Mouse (Mus musculus): Measurements from ENCODE around the gene Olfr288. TPM values are rescaled to one million over a fixed set of nuclear protein-coding genes. Genes with fewer than 3 reads are reported as not detected.

Gene Olfr288
- polyA plus RNA-seq, 1 experiment: 0.44 TPM

DNA sequence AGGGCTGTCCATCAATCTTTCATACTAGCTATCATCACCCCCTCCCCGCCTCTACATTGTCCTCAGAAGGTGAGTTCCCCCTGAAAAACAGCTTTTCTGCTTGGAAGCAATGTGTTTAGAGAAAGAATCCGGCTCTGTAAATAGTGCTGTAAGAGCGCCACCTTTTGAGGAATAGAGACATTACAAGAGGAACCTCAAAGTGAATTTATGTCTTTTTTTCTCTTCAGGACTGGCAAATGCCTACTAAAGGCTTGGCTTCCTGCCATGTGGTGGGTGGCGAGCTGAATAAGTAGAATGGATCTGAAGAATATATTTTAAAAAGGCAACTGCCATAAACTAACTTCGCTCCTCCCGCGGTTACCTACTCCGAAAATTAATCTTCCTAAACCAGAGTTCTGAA lies 21.5 kb downstream of the Olfr288 start:
- Histone ChIP-seq H3K4me1 (ENCODE audit: control insufficient read depth, insufficient read depth, low read length) (peaks cover 3% of the 10 kb centered on the region; the same call in 1 of the 2 replicates), H3K27ac (ENCODE audit: insufficient read depth, low read length) (no peak overlapping the region), H3K4me3 (replicated peaks; ENCODE audit: insufficient read depth, low read depth, low read length) (no peak overlapping the region), H3K27me3 (ENCODE audit: control insufficient read depth, insufficient read depth, low read length) (no peaks in the 10 kb centered on the region)
- TF ChIP-seq POLR2A (IDR thresholded peaks at IDR 0.05; ENCODE audit: borderline replicate concordance, insufficient read depth, low read length) (no peak), CTCF (IDR thresholded peaks at IDR 0.05; ENCODE audit: borderline replicate concordance, insufficient read depth, low read depth, low read length) (peak; percentile 48; the same call in 1 of the 2 replicates)
- WGBS: 31% methylated on average over 8 of the region's 8 CpGs
- DNase-seq: peak in 1 of 2 experiments; percentile 63

DNA sequence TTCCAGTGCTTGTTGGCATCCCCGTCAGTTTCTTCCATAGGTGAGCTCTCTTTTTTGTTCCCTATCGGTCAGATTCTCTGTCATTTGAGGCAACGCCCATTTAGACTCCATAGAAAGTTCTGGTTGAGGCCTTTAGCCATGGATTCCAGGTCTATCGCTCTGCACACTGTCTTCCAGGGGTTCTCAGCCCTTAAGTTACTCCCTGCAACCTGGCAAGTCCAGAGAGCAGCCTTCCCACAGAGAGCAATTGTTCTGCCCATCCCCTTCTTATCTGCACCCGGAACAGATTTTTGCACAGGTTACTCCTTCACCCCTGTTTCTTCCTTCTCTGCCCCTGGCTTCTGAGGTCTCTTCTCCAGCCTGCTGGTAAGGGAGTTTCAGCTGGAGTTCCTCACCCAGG lies 23.2 kb downstream of the Olfr288 start:
- TF ChIP-seq CTCF (IDR thresholded peaks at IDR 0.05; ENCODE audit: borderline replicate concordance, insufficient read depth, low read depth, low read length): no peak
- TF ChIP-seq POLR2A (IDR thresholded peaks at IDR 0.05; ENCODE audit: borderline replicate concordance, insufficient read depth, low read length): no peak
- DNase-seq: no peak
- WGBS: 78% methylated on average over 5 of the region's 5 CpGs
- Histone ChIP-seq H3K27me3 (ENCODE audit: control insufficient read depth, insufficient read depth, low read length) (no peaks in the 10 kb centered on the region), H3K4me3 (replicated peaks; ENCODE audit: insufficient read depth, low read depth, low read length) (no peak overlapping the region), H3K27ac (ENCODE audit: insufficient read depth, low read length) (no peak overlapping the region), H3K4me1 (ENCODE audit: control insufficient read depth, insufficient read depth, low read length) (peaks cover 3% of the 10 kb centered on the region; the same call in 1 of the 2 replicates)

DNA sequence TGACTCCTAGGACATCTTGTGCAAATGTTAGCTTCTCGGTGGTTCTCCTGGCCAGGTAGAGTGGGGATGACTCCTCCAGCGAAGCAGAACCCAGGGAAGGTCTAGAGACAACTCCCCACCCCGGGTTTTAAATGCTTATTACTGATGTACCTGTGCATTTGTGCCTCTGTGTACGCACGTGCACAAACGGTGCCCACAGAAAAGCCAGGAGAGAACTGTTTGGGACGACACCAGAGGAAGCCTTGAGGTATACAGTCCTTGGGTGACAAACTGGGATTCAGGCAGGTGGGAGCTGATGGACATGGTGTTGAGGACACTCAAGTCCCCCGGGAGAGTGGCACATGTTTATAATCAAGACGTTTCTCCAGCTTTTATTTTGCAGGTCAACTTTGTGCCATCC lies 24.4 kb downstream of the Olfr288 start:
- 73% methylated on average over 9 of the region's 9 CpGs for WGBS
- DNase-seq: no peak
- TF ChIP-seq CTCF (IDR thresholded peaks at IDR 0.05; ENCODE audit: borderline replicate concordance, insufficient read depth, low read depth, low read length) (no peak), POLR2A (IDR thresholded peaks at IDR 0.05; ENCODE audit: borderline replicate concordance, insufficient read depth, low read length) (no peak)
- Histone ChIP-seq H3K27me3 (ENCODE audit: control insufficient read depth, insufficient read depth, low read length) (no peaks in the 10 kb centered on the region), H3K4me1 (ENCODE audit: control insufficient read depth, insufficient read depth, low read length) (peaks cover 3% of the 10 kb centered on the region; the same call in 1 of the 2 replicates), H3K4me3 (replicated peaks; ENCODE audit: insufficient read depth, low read depth, low read length) (no peak overlapping the region), H3K27ac (ENCODE audit: insufficient read depth, low read length) (no peak overlapping the region)

DNA sequence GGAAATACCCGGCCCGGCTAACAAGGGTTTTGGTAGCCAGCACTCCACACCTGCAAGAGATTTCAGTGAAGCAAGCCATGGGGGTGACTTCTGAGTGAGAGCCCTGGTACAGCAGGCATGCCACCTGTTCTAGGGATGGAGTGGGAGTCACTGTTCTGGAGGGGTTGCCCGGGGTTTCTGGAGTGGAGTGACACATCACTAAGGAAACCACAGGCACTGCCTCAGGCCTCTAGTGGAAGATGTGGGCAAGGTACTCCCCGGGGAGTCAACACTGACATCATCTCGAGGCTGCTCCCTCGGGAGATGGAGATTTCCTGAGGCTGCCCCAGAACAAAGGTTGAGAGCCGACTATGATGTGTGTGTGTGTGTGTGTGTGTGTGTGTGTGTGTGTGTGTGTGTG lies 25.0 kb downstream of the Olfr288 start:
- no peak overlapping the region for H3K27ac ChIP-seq (ENCODE audit: insufficient read depth, low read length)
- WGBS: 20% methylated on average over 7 of the region's 7 CpGs
- DNase-seq: no peak
- TF ChIP-seq CTCF (IDR thresholded peaks at IDR 0.05; ENCODE audit: borderline replicate concordance, insufficient read depth, low read depth, low read length): no peak
- H3K4me1 ChIP-seq (ENCODE audit: control insufficient read depth, insufficient read depth, low read length): peaks cover 3% of the 10 kb centered on the region; the same call in 1 of the 2 replicates
- H3K27me3 ChIP-seq (ENCODE audit: control insufficient read depth, insufficient read depth, low read length): no peaks in the 10 kb centered on the region
- H3K4me3 ChIP-seq (replicated peaks; ENCODE audit: insufficient read depth, low read depth, low read length): no peak overlapping the region

DNA sequence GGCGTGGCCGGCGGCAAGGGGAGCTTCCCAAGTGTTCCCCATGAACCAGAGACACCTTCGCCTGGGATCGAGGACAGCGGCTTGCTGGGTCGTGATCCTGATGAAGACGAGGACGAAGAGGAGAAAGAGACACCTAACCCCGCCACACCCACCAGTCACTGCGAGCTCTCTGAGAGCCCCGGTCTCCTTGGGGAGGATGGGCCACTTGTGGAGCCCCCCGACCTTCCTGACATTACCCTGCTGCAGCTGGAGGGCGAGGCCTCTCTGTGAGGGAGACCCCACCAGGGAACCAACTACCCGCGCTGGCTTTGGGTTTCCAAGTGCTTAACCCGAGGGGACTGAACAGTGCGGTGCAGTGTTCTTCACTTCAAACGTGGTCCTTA lies 26.7 kb downstream of the Olfr288 start:
- Histone ChIP-seq H3K27me3 (ENCODE audit: control insufficient read depth, insufficient read depth, low read length) (no peaks in the 10 kb centered on the region), H3K4me1 (ENCODE audit: control insufficient read depth, insufficient read depth, low read length) (peaks cover 3% of the 10 kb centered on the region; the same call in 1 of the 2 replicates), H3K27ac (ENCODE audit: insufficient read depth, low read length) (no peak overlapping the region), H3K4me3 (replicated peaks; ENCODE audit: insufficient read depth, low read depth, low read length) (peak overlapping the region; percentile 97)
- WGBS: 18% methylated on average over 19 of the region's 19 CpGs
- no peak for DNase-seq
- TF ChIP-seq POLR2A (IDR thresholded peaks at IDR 0.05; ENCODE audit: borderline replicate concordance, insufficient read depth, low read length) (no peak), CTCF (IDR thresholded peaks at IDR 0.05; ENCODE audit: borderline replicate concordance, insufficient read depth, low read depth, low read length) (no peak)

DNA sequence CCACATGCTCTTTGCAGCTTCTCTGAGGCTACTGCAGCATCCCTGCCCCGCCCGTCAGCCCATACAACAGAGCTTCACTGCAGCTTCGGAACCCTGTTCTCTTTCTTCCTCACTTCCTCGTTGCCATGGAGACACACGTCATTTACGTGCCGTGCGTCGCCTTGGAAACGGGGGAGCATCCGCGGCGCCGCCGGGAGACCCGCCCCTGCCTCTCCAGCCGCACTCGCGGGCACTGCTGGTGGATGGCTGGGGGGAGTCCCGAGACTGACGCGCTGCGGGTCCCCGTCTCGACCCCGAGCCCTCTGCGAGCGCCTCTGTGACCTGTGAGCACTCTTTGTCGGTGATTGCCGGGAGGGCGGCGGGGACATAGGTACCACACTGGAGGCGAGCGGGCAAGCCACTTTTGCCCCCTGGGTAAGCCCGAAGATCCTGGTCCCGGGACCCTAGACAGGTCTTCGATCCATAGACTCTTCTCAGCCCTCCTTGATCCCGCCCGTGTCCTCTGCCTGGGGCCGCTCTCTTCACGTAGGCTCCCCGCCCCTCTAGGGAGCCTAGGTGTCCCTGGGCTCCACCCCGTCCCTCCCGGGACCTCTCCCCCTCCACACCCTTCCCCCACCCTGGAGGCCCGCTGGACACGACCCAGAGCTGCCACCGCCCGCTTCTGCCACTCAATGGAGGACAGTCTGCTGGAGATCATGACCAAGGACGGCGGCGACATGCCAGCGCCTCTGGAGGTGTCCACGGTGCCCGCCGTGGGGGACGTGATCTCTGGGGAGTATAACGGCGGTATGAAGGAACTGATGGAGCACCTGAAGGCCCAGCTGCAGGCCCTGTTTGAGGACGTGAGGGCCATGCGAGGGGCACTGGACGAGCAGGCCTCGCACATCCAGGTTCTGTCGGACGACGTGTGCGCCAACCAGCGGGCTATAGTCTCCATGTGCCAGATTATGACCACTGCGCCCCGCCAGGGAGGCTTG lies 27.4 kb downstream of the Olfr288 start:
- Histone ChIP-seq H3K4me3 (replicated peaks; ENCODE audit: insufficient read depth, low read depth, low read length) (peak overlapping the region; percentile 97), H3K27ac (ENCODE audit: insufficient read depth, low read length) (peak overlapping the region; percentile 67; the same call in 1 of the 2 replicates), H3K27me3 (ENCODE audit: control insufficient read depth, insufficient read depth, low read length) (no peaks in the 10 kb centered on the region), H3K4me1 (ENCODE audit: control insufficient read depth, insufficient read depth, low read length) (peaks cover 3% of the 10 kb centered on the region; the same call in 1 of the 2 replicates)
- 1% methylated on average over 69 of the region's 69 CpGs for WGBS
- TF ChIP-seq CTCF (IDR thresholded peaks at IDR 0.05; ENCODE audit: borderline replicate concordance, insufficient read depth, low read depth, low read length) (no peak), POLR2A (IDR thresholded peaks at IDR 0.05; ENCODE audit: borderline replicate concordance, insufficient read depth, low read length) (peak; percentile 88)
- DNase-seq: peak; percentile 93 to 94

DNA sequence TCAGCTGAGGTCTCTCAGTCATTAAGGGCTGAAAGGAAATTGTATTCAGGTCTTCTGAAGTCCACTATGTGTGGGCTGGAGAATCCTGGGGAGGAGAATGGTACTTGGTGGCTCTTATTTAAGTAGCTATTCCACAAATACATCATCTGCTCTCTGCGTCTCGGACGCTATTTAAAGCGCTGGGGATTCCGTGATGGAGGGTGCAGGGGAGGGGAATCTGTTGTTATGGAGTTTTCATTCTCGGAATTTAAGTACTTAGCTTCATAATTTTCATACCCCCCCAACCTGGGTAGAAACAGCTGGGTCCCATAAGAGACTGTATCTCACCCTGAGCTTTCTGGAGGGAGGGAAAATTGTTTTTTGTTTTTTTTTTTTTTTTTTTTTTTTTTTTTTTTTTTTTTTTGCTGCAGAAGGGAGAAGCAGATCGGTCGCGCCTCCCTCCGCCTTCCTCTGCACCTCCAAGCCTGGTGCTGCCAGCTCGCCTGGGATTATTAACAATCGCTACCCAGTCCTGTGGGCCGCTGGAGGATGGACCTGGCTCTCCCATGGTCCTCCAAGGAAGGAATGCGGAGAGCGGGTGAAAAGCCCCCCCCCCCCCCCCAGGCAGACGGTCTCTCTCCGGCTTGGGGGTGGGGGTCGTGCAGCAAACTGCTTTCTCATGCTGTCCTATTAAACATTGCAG lies 28.2 kb downstream of the Olfr288 start, which contains the start of gene Ccdc184:
Gene Ccdc184 (plus strand): TSS at position 196 of the 682 bp plus-strand sequence.
- no peak for TF ChIP-seq POLR2A (IDR thresholded peaks at IDR 0.05; ENCODE audit: borderline replicate concordance, insufficient read depth, low read length)
- TF ChIP-seq CTCF (IDR thresholded peaks at IDR 0.05; ENCODE audit: borderline replicate concordance, insufficient read depth, low read depth, low read length): no peak
- Histone ChIP-seq H3K4me1 (ENCODE audit: control insufficient read depth, insufficient read depth, low read length) (peaks cover 3% of the 10 kb centered on the region; the same call in 1 of the 2 replicates), H3K27ac (ENCODE audit: insufficient read depth, low read length) (peak within 1 kb of the TSS; percentile 67; the same call in 1 of the 2 replicates), H3K4me3 (replicated peaks; ENCODE audit: insufficient read depth, low read depth, low read length) (peak within 1 kb of the TSS; percentile 97), H3K27me3 (ENCODE audit: control insufficient read depth, insufficient read depth, low read length) (no peaks in the 10 kb centered on the region)
- peak in 1 of 2 experiments; percentile 35 for DNase-seq
- WGBS: under 1% methylated on average over 18 of the region's 18 CpGs

Data from cerebellum, adult 2 months (tissue).